Mouse (Mus musculus) lung, postnatal 10 days (tissue): Measurements from ENCODE around the gene Tshz2.

Experiments used
- DNase-seq: peaks from one replicate; pipeline ENCODE4 v3.0.0; 2021

Gene Tshz2

DNA sequence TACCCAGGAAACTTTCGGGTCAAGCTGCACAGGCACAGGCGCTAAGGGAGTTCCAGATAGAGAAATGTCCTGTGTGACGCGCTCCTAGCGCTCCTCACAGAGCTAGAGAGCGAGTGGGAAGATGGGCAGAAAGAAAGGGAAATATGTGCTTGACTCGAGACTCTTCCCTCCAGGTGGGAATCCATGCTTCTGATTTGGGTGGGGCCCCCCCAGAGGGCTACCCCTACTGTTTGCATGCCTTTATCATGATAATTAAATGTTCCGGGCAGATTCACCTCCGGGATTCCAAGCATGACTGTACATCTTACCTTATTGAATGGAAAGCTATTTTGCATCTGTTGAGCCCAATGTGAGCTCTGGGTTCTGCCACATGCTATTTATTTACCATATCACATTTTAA is 255.1 kb downstream of the Tshz2 start:
- DNase-seq: no peak

DNA sequence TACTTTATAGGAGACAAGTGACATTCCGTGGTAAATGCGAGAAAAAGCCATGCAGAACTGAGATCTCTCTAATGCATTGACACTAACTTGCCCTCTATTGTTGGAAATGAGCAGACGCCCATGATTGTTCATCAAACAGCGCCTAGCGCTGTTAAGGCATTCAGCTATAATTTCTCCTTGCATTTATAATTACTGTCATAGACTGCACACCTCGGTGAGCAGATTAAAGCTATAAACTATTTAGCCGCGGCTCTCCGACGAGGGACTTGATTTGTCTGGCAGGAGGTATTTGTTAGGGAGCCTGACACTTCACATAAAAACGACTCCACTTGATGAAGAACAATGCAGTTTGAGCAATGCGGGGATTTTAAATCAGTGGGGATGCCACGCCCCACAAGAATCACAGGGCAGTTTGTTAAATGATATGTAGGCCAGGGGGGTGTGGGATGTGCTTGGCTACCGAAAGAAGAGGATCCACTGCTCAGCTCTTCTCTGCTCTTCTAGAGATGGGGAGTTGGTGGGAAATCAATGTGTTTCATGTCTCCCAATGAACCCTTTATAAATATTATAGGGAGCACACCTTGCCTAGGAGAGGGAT is 259.7 kb downstream of the Tshz2 start:
- no peak for DNase-seq

DNA sequence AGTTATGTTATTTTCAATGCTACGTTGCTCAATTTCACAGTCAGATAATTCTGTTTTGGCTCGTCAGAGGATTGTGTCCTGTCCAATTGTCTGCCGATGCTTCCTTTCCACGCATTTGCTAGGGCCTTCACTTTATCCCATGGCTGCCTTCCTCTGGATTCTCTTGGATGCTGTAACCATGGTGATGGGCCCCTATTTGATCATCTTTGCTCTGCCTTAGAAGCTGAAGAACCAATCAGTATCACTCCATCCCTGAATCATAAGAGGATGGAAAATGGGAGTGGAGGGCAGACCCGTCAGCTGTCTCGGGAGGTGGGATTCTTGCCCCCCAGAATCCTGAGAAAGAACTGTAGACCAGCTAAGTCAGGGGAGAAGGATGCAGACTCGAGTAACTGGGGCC is 270.1 kb downstream of the Tshz2 start:
- no peak for DNase-seq

DNA sequence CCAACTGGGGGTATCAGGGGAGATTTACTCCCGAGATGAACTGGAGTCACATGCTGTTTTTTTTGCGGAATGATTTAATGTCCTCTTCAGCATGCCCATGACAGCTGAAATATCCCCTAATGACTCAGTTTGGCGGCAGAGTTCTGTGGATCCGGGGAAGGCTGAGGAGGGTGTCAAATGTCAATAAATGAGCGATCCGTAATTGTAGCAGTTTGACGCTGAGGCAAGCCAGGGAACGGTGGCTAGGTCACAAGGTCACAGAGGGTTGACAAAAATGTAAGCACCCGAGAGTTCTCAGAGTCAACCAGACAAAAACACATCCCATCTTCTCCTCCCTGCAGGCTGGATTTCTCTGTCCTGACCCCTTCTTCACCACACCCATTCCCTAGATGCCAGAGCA is 273.6 kb downstream of the Tshz2 start:
- no peak for DNase-seq

DNA sequence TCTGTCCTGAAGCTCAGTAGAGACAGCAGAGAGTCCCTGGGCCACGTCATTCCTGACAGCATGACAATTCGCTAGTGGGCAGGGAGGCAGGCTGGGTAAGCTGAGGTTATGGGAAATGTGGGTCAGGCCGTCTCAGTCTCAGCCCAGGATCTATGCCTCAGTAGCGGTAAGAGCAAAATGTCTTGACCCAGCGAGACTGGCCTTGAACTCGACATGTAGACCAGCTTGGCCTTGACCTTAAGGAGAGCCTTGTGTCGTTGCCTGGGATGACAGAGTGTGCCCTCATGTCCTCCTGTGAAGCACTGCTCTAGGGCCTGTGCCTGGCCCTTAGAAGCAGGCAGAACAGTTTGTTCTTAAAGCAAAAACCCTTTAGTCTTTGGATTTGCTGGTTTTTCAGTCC is 275.2 kb downstream of the Tshz2 start:
- DNase-seq: no peak

DNA sequence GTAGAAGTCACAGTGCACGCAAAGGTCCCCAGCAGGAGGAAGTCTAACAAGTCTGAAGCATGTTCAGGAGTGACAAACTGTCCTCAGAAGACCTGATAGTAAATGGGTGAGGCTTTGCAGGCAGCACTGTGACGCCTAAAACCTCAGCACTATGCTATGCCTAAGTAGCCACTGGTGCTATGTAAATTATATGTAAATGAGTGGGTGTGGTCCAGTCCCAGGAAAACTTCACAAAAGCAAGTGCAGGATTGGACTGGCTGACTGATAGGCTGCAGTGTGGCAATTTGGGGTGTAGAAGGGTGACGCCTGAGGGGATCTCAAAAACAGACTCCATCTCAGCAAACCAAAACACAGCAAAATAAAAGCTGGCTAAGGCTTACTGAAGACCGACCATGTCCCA is 277.8 kb downstream of the Tshz2 start:
- no peak for DNase-seq

DNA sequence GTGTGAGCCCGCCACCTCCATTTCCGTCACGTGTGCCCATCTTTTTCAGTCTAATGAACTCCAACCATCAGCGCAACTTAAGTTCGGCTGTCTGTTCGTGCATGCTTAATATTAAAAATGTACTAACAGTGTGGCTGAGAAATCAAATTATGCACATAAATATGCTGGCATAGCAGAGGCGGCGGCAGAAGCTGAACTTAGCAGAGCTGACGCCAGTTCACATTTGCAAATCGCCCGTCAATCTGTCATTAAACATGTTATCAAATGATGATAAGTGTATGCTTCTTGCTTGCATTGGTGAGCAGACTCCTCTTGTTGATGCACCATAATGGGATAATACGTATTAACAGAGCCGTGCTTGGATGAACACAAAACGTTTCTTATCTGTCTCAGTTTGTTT is 280.0 kb downstream of the Tshz2 start:
- DNase-seq: no peak

DNA sequence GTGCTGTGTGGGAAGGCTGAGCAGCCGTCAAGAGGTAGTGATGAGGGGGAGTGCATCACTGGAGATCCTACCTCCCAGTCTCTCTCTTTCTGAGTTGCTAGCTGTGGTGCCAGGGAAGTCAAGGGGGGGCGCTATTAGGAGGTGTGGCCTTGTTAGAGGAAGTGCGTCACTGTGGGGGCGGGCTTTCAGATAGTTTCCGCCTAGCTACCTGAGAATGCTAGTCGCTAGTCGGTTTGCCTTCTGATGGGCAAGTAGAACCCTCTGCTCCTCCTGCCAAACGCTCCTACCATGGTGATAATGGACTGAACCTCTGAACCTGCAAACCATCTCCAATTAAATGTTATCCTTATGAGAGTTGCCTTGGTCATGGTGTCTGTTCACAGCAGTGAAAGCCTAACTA is 282.1 kb downstream of the Tshz2 start:
- DNase-seq: peak; percentile 32

DNA sequence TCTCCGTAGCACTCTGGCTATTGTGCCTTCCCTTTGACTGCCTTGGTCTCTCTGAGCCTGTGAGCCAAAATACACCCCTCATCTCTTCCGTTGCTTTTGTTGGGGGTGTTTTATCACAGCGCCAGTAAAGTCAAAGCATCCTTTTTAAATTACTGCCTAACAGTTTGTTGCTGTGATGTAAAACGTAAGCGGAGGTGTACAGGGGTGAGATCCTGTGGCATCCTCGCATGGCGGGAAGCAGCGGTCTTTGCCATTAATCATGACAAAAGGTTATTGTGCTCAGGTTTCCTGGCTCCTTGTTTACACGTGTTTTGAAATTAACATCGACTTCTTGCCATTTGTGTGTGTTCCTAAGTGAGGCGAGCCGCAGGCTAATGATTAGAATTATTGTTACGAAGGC is 282.5 kb downstream of the Tshz2 start:
- DNase-seq: no peak

DNA sequence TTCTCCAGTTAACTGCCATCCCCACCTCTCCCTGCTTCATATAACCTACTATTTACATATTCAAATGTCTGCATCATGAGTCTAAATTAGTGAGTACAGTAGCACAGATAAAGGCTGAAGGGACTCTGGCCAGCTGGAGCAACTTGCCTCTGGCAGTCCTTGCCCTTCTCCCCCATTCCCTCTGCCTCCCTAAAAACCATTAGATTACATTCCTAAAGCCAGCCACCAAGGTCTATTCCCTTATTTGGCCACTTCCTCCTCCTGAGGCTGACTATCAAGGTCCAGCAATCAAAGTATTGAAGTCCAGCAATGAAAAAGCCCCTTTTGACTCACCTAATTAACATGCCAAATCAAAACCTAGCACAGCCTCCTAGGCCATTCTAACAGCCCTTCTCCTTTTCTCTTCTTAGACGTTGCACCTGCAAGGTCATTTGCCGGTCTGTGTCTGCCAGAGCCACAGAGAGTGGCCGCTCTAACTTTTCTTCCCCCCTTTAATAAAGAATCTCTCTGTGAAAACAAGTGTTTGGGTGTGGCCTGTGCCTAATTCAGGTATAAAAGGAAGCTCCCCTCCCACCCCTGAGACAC is 286.4 kb downstream of the Tshz2 start:
- DNase-seq: no peak

DNA sequence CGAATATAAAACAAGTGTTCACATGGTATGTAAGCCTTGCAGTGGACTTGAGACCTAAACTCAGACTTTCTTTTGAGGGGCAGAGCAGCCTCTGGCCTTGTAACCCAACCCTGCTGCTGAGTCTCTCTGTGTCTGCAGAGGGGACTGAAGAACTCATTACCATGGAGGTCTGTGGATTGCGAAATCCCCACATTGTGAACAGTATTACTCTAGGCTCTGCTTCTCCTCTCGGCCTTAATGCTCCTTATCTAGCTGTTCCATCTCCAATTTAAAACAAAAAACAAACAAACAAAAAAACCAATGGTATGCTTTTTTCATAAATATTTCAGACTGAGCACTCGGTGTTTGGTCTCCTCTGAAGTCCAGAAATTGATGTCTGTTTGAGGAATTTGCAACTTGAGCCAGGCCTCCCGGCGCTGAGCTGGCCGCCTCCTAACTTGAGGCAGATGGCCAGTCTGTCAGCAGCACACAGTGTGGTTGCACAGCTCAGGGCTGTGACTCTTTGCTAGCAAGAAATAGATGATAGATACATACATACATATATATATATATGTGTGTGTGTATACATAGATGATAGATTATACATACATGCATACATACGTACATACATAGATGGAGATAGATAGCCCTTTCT is 291.5 kb downstream of the Tshz2 start:
- DNase-seq: no peak

DNA sequence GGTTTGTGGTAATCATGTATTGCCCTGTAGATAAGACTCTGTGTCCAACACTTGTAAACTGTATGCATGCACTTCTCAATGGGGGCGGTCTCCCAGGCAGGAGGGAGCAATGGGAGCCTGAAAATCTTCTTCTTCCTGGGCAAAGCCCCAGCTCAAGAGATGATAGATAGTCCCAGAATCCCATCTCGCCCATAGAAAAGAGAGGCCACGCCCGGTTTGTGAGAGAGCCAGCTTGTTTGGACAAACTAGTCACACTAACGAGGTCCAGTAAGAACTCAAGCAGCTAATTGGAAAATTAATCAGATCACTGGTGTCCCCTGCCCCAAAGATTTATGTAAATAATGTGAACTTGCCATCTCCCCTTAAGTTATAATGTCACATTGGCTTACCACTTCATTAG is 292.7 kb downstream of the Tshz2 start:
- DNase-seq: no peak

DNA sequence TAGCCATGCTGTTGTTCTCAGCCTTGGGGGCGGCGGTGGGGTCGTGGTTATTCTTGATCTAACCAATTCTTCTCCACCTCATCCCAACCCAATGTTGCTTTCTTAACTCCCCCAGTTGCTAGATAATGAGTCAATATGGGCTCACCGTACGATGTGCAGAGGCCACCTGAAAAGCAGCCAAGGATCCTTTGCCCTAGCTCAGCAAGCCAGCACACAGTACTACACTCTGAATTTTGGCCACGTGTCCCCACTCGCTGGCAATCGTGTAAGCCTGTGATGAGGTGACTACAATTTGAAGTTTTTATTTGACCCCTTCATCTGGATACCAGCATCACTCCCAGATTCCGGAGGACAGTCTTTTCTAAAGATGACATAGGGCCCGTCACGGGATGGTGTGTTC is 293.2 kb downstream of the Tshz2 start:
- DNase-seq: no peak

DNA sequence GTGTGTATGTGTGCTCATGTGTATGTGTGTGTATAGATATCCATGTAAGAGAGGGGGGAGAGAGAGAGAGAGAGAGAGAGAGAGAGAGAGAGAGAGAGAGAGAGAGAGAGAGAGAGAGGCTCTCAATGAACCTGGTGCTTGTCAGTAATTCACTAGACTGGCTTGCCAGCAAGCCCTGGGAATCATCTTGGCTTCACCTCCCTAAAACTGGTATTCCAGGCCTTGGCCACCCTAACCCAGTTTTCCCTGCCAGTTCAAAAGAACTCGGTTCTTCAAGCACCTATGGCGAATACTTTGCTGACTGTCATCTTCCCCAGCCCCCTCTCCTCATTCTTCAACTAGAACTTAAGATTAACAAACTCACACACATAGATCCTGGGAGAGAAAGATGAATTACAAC is 294.6 kb downstream of the Tshz2 start:
- no peak for DNase-seq

DNA sequence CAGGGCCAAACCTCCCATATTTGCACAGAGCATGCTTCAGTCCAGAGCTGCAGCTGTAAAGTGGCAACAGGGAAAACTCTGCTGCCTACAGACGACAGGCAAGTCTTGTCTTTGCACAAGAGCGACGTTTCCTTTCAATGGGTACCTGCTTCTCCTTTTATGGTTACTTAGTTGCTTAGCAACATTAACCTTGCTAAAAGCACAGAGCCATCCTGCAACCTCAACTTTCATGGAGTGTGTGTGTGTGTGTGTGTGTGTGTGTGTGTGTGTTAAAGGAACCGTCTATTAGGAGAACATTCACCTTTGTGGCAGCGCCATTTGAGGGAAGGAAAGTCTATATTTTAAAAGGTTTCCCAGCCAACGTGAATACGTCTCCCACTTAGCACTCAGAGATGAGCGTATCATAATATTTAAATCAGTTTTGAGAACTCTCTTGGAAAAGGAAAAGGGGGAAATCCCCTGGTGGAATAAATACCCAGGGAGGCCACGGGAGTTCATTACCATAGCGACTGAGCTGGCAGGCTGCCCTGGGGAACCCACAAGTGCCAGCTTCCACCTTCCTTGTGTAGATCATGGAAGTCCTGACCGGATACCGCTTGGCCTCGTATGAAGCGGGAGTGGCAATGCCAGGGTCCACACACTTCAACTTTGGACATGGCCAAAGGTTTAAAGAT is 295.8 kb downstream of the Tshz2 start:
- peak; percentile 74 for DNase-seq

DNA sequence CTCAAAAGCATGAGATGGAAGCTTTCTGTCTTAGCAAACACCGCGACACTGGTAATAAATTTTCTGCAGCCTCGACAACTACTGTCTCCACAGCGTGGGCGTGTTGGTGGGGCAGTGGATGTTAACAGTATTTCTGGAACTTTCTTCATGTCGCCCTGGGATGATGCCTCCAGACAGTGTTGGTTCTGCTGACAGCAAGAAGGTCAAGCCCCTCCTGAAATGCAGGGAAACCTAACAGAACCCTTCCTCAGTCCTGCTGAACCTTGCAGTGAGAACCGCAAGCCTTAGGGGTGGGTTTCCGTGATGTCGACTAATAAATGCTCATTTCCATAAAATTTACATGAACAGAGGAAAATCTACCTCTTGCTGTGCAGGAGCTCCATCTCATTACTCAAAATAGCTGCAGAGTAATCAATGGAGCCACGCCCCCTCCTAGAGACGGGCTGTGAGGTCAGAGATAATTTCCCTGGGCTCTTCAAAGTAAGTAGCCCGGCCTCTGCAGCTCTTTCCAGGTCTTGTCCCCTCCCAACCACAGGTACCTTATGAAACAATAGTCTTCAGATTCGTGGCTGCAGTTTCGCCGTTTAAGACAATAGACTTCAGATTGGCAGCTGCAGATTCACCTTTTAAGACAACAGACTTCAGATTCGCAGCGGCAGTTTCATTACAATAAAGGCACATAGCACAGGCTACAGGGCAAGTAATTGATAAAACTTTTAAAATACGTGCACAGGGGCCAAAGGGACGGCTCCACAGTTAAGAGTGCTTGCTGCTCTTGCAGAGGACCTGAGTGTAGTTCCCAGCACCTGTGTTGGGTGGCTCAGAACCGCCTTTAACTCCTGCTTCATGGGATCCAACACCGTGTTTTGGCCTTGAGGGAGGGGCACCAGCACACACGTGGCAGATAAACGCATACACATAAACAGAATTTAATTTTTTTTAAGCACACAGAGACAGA is 297.0 kb downstream of the Tshz2 start:
- DNase-seq: peak; percentile 56

DNA sequence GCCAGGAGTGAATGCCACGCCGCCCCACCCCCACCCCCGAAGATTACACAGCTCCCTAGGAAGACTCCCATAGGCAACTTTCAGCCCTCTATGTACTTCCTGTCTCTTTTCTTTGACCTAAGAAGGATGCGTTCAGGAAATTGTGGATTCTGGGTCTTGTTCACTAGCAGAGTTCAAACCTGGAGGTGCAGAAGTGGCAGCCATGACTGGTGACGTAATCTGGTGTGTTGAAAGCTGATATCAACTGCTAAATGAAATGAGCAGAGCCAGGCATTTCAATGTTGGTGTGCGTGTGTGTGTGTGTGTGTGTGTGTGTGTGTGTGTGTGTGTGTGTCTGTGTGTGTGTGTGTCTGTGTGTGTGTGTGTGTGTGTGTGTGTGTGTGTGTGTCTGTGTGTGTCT is 302.8 kb downstream of the Tshz2 start:
- no peak for DNase-seq

DNA sequence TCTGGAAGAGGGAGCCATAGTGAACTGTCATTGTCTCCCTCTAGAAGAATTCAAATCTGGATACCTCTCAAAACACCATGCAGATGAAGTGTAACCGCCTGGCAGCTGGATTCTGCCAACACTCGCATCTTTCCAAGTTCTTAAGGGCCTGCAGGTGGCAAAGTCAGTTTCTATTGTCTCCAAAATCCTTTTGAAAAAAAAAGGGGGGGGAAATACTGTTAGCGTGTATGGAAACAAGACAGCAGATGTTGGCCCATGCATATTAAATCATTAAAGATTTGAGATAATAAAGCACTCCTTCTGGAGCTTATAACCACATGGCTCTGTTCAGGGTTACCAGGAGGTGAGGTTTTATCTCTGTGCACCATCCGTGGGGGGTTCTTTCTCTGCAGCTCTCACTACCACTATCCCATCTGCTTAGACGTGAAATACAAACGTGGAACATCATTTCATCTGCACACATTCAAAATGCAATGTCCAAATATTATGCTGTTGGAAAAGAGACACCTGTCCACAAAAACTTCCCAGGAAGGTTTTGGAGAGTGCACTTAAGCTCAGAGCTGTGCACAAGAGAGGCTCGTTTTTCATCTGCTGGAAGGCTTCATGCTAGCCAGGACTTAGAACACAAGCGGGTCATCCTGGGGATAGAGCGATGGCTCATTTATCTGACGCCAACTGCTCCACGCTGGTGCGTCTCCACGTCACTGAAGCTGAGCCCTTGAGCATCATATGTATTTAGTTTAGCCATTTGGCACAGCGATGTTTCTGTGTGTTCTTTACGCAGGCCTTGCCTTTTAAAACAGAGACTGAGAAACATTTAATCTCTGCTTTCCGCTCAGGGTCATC is 307.7 kb downstream of the Tshz2 start:
- DNase-seq: no peak

DNA sequence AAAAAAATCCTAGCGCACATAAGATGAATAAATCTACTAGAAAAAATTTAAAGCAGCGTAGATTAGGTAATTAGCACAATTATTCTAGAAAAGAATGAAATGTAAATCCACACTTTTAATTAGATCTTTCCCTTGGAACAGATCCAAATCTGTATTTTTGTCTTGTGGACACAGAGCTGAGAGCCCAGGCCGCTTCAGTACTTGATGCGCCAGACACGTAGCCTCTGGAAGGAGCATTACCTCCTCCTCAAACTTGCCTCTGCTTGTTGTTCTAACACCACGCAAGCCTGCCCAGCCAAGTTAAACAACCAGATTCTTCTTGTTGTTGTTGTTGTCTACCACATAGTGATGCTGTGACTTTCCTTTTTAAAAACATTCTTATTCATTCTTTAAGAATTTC is 310.9 kb downstream of the Tshz2 start:
- no peak for DNase-seq

DNA sequence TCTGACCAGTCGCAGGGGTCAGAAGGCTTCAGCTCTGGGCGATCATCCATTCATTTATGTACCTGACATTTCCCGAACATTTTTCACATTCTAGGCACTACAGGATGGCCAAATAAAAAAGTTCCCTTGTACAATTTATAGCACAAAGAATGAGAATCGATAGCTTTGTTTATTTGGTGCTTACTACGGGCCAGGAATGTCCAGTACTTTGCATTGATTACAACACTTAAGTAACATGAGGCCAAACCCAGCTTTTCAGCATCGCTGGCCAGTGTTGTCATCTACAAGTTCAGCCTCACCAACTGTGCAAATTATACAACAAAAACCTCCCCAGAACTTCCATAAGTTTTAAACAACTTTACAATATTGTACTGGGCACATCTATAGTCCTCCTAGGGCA is 315.3 kb downstream of the Tshz2 start:
- DNase-seq: no peak

DNA sequence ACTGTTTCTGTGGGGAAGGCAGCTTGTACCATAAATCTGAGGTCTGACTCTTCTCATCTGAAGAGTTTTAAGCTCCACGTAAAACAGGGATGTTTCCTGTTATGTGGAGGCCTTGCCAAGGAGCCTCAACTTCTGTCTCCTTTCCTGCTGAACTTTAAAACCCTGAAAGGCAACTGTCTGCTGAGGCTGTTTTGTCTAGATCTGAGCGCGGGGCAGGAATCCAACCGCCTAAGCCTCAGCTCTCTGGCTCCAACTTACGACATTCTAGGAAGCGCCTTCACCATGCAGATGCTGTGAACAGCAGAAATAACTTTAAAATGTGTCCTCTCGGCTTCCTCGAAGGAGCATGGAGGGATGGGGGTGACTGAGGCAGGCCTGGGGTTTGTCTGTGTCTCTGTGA is 318.2 kb downstream of the Tshz2 start:
- DNase-seq: peak; percentile 21

DNA sequence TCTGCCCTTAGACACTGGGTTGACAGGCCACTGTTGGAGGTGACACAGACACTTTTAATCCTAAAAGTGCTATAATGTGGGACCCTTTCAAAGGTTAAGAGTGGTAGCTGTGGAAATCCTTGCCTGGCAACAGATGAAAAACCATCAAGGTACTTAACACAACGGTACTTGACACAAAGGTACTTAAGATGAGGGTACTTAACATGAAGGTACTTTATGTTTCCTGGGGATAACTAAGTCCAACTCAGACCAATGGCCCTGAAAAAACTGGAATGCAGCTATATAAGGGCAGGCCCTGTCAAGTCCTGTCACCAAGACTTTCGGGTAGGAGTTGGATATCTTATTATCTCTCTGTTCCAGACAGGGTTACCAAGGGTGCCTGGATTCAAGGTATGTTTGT is 320.2 kb downstream of the Tshz2 start:
- DNase-seq: no peak
